Mouse (Mus musculus) limb, embryonic 14.5 days (tissue): ENCODE measurements at regions not wholly inside any gene's neighbourhood (a gene's known extent, or its start where the extent isn't known, plus 50 kb on each side); places are given as distances from the start of the nearest gene placed in this dataset.

Source experiments
- ATAC-seq: fragments of 200-750 bp; cut with Nextera tagmentation; 2 replicates; pipeline ENCODE4 v1.8.0; 2017; ENCODE audit warnings: low read depth, moderate number of reproducible peaks, moderate TSS enrichment; ENCODE audit not compliant: low FRiP score
- DNase-seq: peaks from one replicate; pipeline ENCODE4 v3.0.0-alpha.2; 2015; ENCODE audit warnings: low spot score
- H3K27ac ChIP-seq: fragments of 300-500 bp; sonication (generic); replicated peaks from 2 replicates; pipeline ENCODE4 v1.5.1; 2014; ENCODE audit warnings: low read depth, mild to moderate bottlenecking, low read length, moderate library complexity, mixed read lengths
- H3K27me3 ChIP-seq: fragments of 300-500 bp; sonication (generic); 2 replicates; pipeline ENCODE4 v1.6.1; 2014; ENCODE audit warnings: low read length, mixed read lengths; ENCODE audit not compliant: control insufficient read depth, insufficient read depth
- H3K36me3 ChIP-seq: fragments of 300-500 bp; sonication (generic); 2 replicates; pipeline ENCODE4 v1.6.1; 2014; ENCODE audit warnings: mild to moderate bottlenecking, low read length, moderate library complexity, mixed read lengths; ENCODE audit not compliant: control insufficient read depth, insufficient read depth
- H3K4me1 ChIP-seq: fragments of 300-500 bp; sonication (generic); 2 replicates; pipeline ENCODE4 v1.6.1; 2014; ENCODE audit warnings: antibody characterized with exemption, low read length, mixed read lengths; ENCODE audit not compliant: control insufficient read depth, insufficient read depth
- H3K4me2 ChIP-seq: fragments of 300-500 bp; sonication (generic); replicated peaks from 2 replicates; pipeline ENCODE4 v1.6.1; 2014; ENCODE audit warnings: low read depth, mild to moderate bottlenecking, low read length, moderate library complexity; ENCODE audit not compliant: severe bottlenecking
- H3K4me3 ChIP-seq: fragments of 300-500 bp; sonication (generic); replicated peaks from 2 replicates; pipeline ENCODE4 v1.5.1; 2014; ENCODE audit warnings: low read length
- H3K9ac ChIP-seq: fragments of 300-500 bp; sonication (generic); 2 replicates; pipeline ENCODE4 v1.6.1; 2014; ENCODE audit warnings: mild to moderate bottlenecking, low read depth, low read length, moderate library complexity; ENCODE audit not compliant: severe bottlenecking
- H3K9me3 ChIP-seq: fragments of 300-500 bp; sonication (generic); 2 replicates; pipeline ENCODE4 v1.6.1; 2016; ENCODE audit warnings: low read length; ENCODE audit not compliant: control insufficient read depth
- POLR2A ChIP-seq: fragments of 200-500 bp; IDR thresholded peaks from 2 replicates; pipeline ENCODE4 v1.8.0; 2012; ENCODE audit warnings: inconsistent platforms, mild to moderate bottlenecking, moderate library complexity, borderline replicate concordance; ENCODE audit not compliant: insufficient read depth, insufficient read length; ENCODE audit errors: extremely low read depth
- WGBS: fragments of 180-500 bp; shearing (Covaris S2); extraction: QIAGEN DNeasy Blood & Tissue Kit; methylation state at CpG from one replicate; pipeline ENCODE4 v1.1.7; 2014; 5-methylcytosine and 5-hydroxymethylcytosine counted together

GRCm38 (mm10) chr9:17611146-17611545 is 680.8 kb upstream of the Chordc1 start:
- Histone ChIP-seq H3K9ac (no peak overlapping the region), H3K4me3 (no peak overlapping the region), H3K27ac (no peak overlapping the region), H3K27me3 (no peaks in the 10 kb centered on the region), H3K4me1 (no peaks in the 10 kb centered on the region), H3K4me2 (no peak overlapping the region), H3K36me3 (no peaks in the 10 kb centered on the region), H3K9me3 (no peaks in the 10 kb centered on the region)
- no peak for TF ChIP-seq POLR2A
- 71% methylated on average over 1 of the region's 1 CpGs for WGBS
- ATAC-seq (no peak), DNase-seq (no peak)

GRCm38 (mm10) chr9:17642513-17642912 is 649.4 kb upstream of the Chordc1 start:
- Histone ChIP-seq H3K4me1 (no peaks in the 10 kb centered on the region), H3K9ac (no peak overlapping the region), H3K27ac (no peak overlapping the region), H3K4me3 (no peak overlapping the region), H3K36me3 (no peaks in the 10 kb centered on the region), H3K4me2 (no peak overlapping the region), H3K27me3 (no peaks in the 10 kb centered on the region), H3K9me3 (no peaks in the 10 kb centered on the region)
- no peak for ATAC-seq
- TF ChIP-seq POLR2A: no peak
- WGBS: 97% methylated on average over 1 of the region's 1 CpGs
- no peak for DNase-seq

GRCm38 (mm10) chr9:17645882-17646626 is 645.9 kb upstream of the Chordc1 start:
- ATAC-seq: no peak
- Histone ChIP-seq H3K27ac (no peak overlapping the region), H3K4me3 (no peak overlapping the region), H3K36me3 (no peaks in the 10 kb centered on the region), H3K4me2 (no peak overlapping the region), H3K9me3 (no peaks in the 10 kb centered on the region), H3K9ac (no peak overlapping the region), H3K4me1 (no peaks in the 10 kb centered on the region), H3K27me3 (no peaks in the 10 kb centered on the region)
- WGBS: 88% methylated on average over 4 of the region's 4 CpGs
- DNase-seq: no peak
- TF ChIP-seq POLR2A: no peak

- no peak overlapping the region for H3K4me2 ChIP-seq
- H3K9me3 ChIP-seq: no peaks in the 10 kb centered on the region
- H3K4me1 ChIP-seq: no peaks in the 10 kb centered on the region
- H3K9ac ChIP-seq: no peak overlapping the region
- TF ChIP-seq POLR2A: no peak
- H3K27ac ChIP-seq: no peak overlapping the region
- no peaks in the 10 kb centered on the region for H3K27me3 ChIP-seq
- H3K4me3 ChIP-seq: no peak overlapping the region
- H3K36me3 ChIP-seq: no peaks in the 10 kb centered on the region
- ATAC-seq: no peak
- DNase-seq: no peak
Observed at GRCm38 (mm10) chr9:17653818-17654217, 638.1 kb upstream of the Chordc1 start.

GRCm38 (mm10) chr9:17664113-17664512 is 627.8 kb upstream of the Chordc1 start:
- H3K27ac ChIP-seq: no peak overlapping the region
- no peaks in the 10 kb centered on the region for H3K9me3 ChIP-seq
- no peak for DNase-seq
- no peaks in the 10 kb centered on the region for H3K27me3 ChIP-seq
- H3K4me2 ChIP-seq: no peak overlapping the region
- no peak overlapping the region for H3K4me3 ChIP-seq
- H3K36me3 ChIP-seq: no peaks in the 10 kb centered on the region
- no peaks in the 10 kb centered on the region for H3K4me1 ChIP-seq
- 52% methylated on average over 1 of the region's 1 CpGs for WGBS
- no peak for ATAC-seq
- H3K9ac ChIP-seq: no peak overlapping the region
- TF ChIP-seq POLR2A: no peak
